Mouse (Mus musculus) G1E (cell line): ENCODE data around the gene Ccr7.

Source experiments
- CTCF ChIP-seq: IDR thresholded peaks from 2 replicates; pipeline ENCODE4 v1.5.1; 2012; ENCODE audit warnings: low read depth, low read length, inconsistent platforms, mixed read lengths
- GATA1 ChIP-seq: IDR thresholded peaks from 2 replicates; pipeline ENCODE4 v1.6.1; 2012; ENCODE audit warnings: borderline replicate concordance, low read length, inconsistent platforms, mixed read lengths
- POLR2AphosphoS5 ChIP-seq: IDR thresholded peaks from 2 replicates; pipeline ENCODE4 v1.6.1; 2012; ENCODE audit warnings: low read depth, low read length, inconsistent platforms; ENCODE audit not compliant: insufficient replicate concordance
- TAL1 ChIP-seq: conservative IDR thresholded peaks from 2 replicates; pipeline ENCODE4 v1.6.1; 2012; ENCODE audit warnings: low read depth, low read length, inconsistent platforms, mixed read lengths

DNA sequence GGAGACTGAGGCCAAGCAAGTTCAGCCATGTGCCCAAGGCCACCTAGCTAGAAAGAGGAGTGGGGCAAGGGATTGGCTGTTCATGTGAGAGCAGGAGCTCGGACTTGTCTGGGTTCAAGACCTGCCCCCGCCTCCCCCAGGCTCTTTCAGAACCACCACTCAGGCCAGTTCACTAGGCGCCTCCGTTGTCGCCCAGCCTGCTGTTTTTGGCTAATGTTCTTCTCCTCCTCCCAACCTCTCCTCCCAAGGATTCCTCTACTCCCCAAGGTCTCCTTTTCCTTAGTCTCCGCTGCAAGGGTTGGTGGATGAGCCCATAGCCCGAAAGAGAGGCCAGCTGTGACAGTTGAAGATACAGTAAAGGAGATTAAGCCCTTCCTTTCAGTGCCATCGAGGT, 19.8 kb downstream of the Ccr7 start:
- TF ChIP-seq CTCF (no peak), TAL1 (no peak), POLR2AphosphoS5 (no peak), GATA1 (no peak)
